Mouse (Mus musculus) kidney, embryonic 16.5 days (tissue): ENCODE measurements at regions not wholly inside any gene's neighbourhood (a gene's known extent, or its start where the extent isn't known, plus 50 kb on each side); places are given as distances from the start of the nearest gene placed in this dataset.

Source experiments
- ATAC-seq: fragments of 200-750 bp; cut with Nextera tagmentation; 2 replicates; pipeline ENCODE4 v1.8.0; 2017; ENCODE audit warnings: moderate TSS enrichment; ENCODE audit not compliant: low FRiP score, low TSS enrichment
- H3K27ac ChIP-seq: fragments of 300-500 bp; sonication (generic); 2 replicates; pipeline ENCODE4 v1.5.1; 2014; ENCODE audit warnings: low read length
- H3K27me3 ChIP-seq: fragments of 300-500 bp; sonication (generic); 2 replicates; pipeline ENCODE4 v1.6.1; 2014; ENCODE audit warnings: low read length, control low read depth, mixed read lengths; ENCODE audit not compliant: insufficient read depth
- H3K36me3 ChIP-seq: fragments of 300-500 bp; sonication (generic); 2 replicates; pipeline ENCODE4 v1.6.1; 2014; ENCODE audit warnings: low read length, control low read depth, mixed read lengths; ENCODE audit not compliant: insufficient read depth
- H3K4me1 ChIP-seq: fragments of 300-500 bp; sonication (generic); 2 replicates; pipeline ENCODE4 v1.6.1; 2014; ENCODE audit warnings: low read length, control low read depth, mixed read lengths; ENCODE audit not compliant: insufficient read depth
- H3K4me2 ChIP-seq: fragments of 300-500 bp; sonication (generic); replicated peaks from 2 replicates; pipeline ENCODE4 v1.6.1; 2014; ENCODE audit warnings: low read depth, low read length
- H3K4me3 ChIP-seq: fragments of 300-500 bp; sonication (generic); 2 replicates; pipeline ENCODE4 v1.5.1; 2014; ENCODE audit warnings: mild to moderate bottlenecking, low read length
- H3K9ac ChIP-seq: fragments of 300-500 bp; sonication (generic); replicated peaks from 2 replicates; pipeline ENCODE4 v1.6.1; 2014; ENCODE audit warnings: low read length
- H3K9me3 ChIP-seq: fragments of 300-500 bp; sonication (generic); 2 replicates; pipeline ENCODE4 v1.6.1; 2016; ENCODE audit warnings: low read length, control low read depth
- WGBS: fragments of 180-500 bp; shearing (Covaris S2); extraction: QIAGEN DNeasy Blood & Tissue Kit; methylation state at CpG from one replicate; pipeline ENCODE4 v1.1.7; 2014; 5-methylcytosine and 5-hydroxymethylcytosine counted together

GRCm38 (mm10) chr6:76425120-76425519 is 72.5 kb downstream of the Gm9008 start:
- Histone ChIP-seq H3K9ac (no peak overlapping the region), H3K4me2 (no peak overlapping the region), H3K4me3 (no peak overlapping the region), H3K27me3 (no peaks in the 10 kb centered on the region), H3K4me1 (no peaks in the 10 kb centered on the region), H3K9me3 (no peaks in the 10 kb centered on the region), H3K36me3 (no peaks in the 10 kb centered on the region), H3K27ac (no peak overlapping the region)
- no peak for ATAC-seq
- WGBS: 88% methylated on average over 2 of the region's 2 CpGs

GRCm38 (mm10) chr6:76387462-76388049 is 110.0 kb downstream of the Gm9008 start:
- Histone ChIP-seq H3K36me3 (no peaks in the 10 kb centered on the region), H3K9ac (no peak overlapping the region), H3K27ac (no peak overlapping the region), H3K27me3 (no peaks in the 10 kb centered on the region), H3K4me2 (no peak overlapping the region), H3K4me3 (no peak overlapping the region), H3K9me3 (no peaks in the 10 kb centered on the region), H3K4me1 (no peaks in the 10 kb centered on the region)
- no peak for ATAC-seq
- WGBS: 76% methylated on average over 7 of the region's 7 CpGs

- Histone ChIP-seq H3K9ac (no peak overlapping the region), H3K4me2 (no peak overlapping the region), H3K27ac (no peak overlapping the region), H3K4me3 (no peak overlapping the region), H3K36me3 (no peaks in the 10 kb centered on the region), H3K9me3 (no peaks in the 10 kb centered on the region), H3K4me1 (no peaks in the 10 kb centered on the region), H3K27me3 (no peaks in the 10 kb centered on the region)
- no peak for ATAC-seq
- WGBS: 86% methylated on average over 4 of the region's 4 CpGs
Observed at GRCm38 (mm10) chr6:76382323-76382722, 115.3 kb downstream of the Gm9008 start.

- H3K27ac ChIP-seq: no peak overlapping the region
- no peak overlapping the region for H3K4me3 ChIP-seq
- H3K9me3 ChIP-seq: no peaks in the 10 kb centered on the region
- no peak overlapping the region for H3K4me2 ChIP-seq
- ATAC-seq: no peak
- no peaks in the 10 kb centered on the region for H3K27me3 ChIP-seq
- H3K4me1 ChIP-seq: no peaks in the 10 kb centered on the region
- H3K9ac ChIP-seq: no peak overlapping the region
- 75% methylated on average over 3 of the region's 3 CpGs for WGBS
- no peaks in the 10 kb centered on the region for H3K36me3 ChIP-seq
Observed at GRCm38 (mm10) chr6:76378674-76379073, 118.9 kb downstream of the Gm9008 start.

- no peak overlapping the region for H3K4me2 ChIP-seq
- 60% methylated on average over 2 of the region's 2 CpGs for WGBS
- H3K4me1 ChIP-seq: no peaks in the 10 kb centered on the region
- no peak overlapping the region for H3K9ac ChIP-seq
- no peak overlapping the region for H3K4me3 ChIP-seq
- no peaks in the 10 kb centered on the region for H3K36me3 ChIP-seq
- peak; percentile 59; the same call in 1 of the 2 replicates for ATAC-seq
- no peaks in the 10 kb centered on the region for H3K9me3 ChIP-seq
- H3K27me3 ChIP-seq: no peaks in the 10 kb centered on the region
- no peak overlapping the region for H3K27ac ChIP-seq
Observed at GRCm38 (mm10) chr6:76352141-76352540, 145.4 kb downstream of the Gm9008 start.

- 54% methylated on average over 2 of the region's 2 CpGs for WGBS
- no peak for ATAC-seq
- Histone ChIP-seq H3K9ac (no peak overlapping the region), H3K9me3 (no peaks in the 10 kb centered on the region), H3K4me3 (no peak overlapping the region), H3K4me2 (no peak overlapping the region), H3K27me3 (no peaks in the 10 kb centered on the region), H3K4me1 (no peaks in the 10 kb centered on the region), H3K27ac (no peak overlapping the region), H3K36me3 (no peaks in the 10 kb centered on the region)
Observed at GRCm38 (mm10) chr6:76348445-76348844, 149.1 kb downstream of the Gm9008 start.

GRCm38 (mm10) chr6:76330176-76330575 is 167.4 kb downstream of the Gm9008 start:
- H3K36me3 ChIP-seq: no peaks in the 10 kb centered on the region
- 84% methylated on average over 2 of the region's 2 CpGs for WGBS
- H3K9ac ChIP-seq: no peak overlapping the region
- H3K27me3 ChIP-seq: no peaks in the 10 kb centered on the region
- H3K27ac ChIP-seq: no peak overlapping the region
- H3K4me3 ChIP-seq: no peak overlapping the region
- H3K9me3 ChIP-seq: no peaks in the 10 kb centered on the region
- H3K4me1 ChIP-seq: no peaks in the 10 kb centered on the region
- ATAC-seq: no peak
- H3K4me2 ChIP-seq: no peak overlapping the region
